Mouse (Mus musculus) skeletal muscle tissue, adult 2 months (tissue): Measurements from ENCODE around the gene Tmem54.

ENCODE experiments used
- DNase-seq: peaks from one replicate; pipeline ENCODE4 v3.0.0-alpha.2; 2012; ENCODE audit warnings: low read depth, low spot score

The Tmem54 gene

DNA sequence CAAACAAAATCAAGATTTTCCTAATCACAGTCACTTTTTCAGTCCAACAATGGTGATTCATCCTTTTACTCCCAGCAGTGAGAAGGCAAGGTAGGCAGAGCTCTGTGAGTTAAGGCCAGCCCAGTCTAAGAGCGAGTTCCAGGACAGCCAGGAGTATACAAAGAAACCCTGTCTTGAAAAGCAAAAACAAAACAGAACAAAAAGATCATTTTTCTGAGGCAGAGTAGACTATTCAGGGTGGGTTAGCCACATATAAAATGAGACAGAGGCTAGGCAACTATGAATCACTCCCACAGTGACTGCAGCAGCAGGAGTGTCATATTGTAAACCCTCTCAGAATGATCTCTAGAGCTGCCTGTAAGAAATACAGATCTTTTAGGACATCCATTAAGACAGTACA lies 44.0 kb downstream of the Tmem54 start:
- no peak for DNase-seq

GRCm38 (mm10) chr4:129151276-129151811 lies 46.0 kb downstream of the Tmem54 start:
- DNase-seq: no peak

DNA sequence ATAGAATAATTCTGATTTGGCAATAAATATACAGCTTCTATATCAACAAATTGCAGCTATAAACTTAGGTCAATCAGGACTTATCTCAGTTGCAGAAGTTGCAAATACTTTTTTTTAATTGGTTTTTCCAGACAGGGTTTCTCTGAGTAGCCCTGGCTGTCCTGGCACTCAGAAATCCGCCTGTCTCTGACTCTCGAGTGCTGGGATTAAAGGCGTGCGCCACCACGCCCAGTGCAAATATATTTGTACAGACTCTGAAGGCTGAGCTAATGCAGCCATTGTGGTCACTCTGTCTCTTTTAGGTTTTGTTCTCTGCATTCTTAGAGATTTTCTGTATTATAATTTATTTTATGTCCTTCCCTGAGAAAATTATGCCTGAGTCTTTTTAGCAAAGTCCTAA lies 52.2 kb downstream of the Tmem54 start:
- DNase-seq: no peak

- no peak for DNase-seq
These were observed 53.2 kb downstream of the Tmem54 start for GRCm38 (mm10) chr4:129158549-129158948.

- DNase-seq: no peak
These were observed 55.7 kb downstream of the Tmem54 start for GRCm38 (mm10) chr4:129161076-129161475.
